Mouse (Mus musculus): ENCODE measurements around the gene Large1.

Gene Large1

GRCm38 (mm10) chr8:72816679-72817078, 536.7 kb downstream of the Large1 start:
- in situ Hi-C loops (cut with MboI; ENCODE audit: low sequenced_read_pairs) = no loop called here

GRCm38 (mm10) chr8:72815681-72816080, 537.7 kb downstream of the Large1 start:
- in situ Hi-C loops (cut with MboI; ENCODE audit: low sequenced_read_pairs) = no loop called here

- in situ Hi-C loops (cut with MboI; ENCODE audit: low sequenced_read_pairs) = no loop called here
These were observed 540.6 kb downstream of the Large1 start for GRCm38 (mm10) chr8:72812690-72813089.

GRCm38 (mm10) chr8:72801583-72801982, 551.8 kb downstream of the Large1 start:
- in situ Hi-C loops (cut with MboI; ENCODE audit: low sequenced_read_pairs) = no loop called here

- in situ Hi-C loops (cut with MboI; ENCODE audit: low sequenced_read_pairs) = no loop called here
These were observed 572.7 kb downstream of the Large1 start for GRCm38 (mm10) chr8:72780644-72781043.

- in situ Hi-C loops (cut with MboI; ENCODE audit: low sequenced_read_pairs) = no loop called here
These were observed 575.5 kb downstream of the Large1 start for GRCm38 (mm10) chr8:72777797-72778196.

GRCm38 (mm10) chr8:72766777-72767176, 586.6 kb downstream of the Large1 start:
- in situ Hi-C loops (cut with MboI; ENCODE audit: low sequenced_read_pairs) = no loop called here

DNA sequence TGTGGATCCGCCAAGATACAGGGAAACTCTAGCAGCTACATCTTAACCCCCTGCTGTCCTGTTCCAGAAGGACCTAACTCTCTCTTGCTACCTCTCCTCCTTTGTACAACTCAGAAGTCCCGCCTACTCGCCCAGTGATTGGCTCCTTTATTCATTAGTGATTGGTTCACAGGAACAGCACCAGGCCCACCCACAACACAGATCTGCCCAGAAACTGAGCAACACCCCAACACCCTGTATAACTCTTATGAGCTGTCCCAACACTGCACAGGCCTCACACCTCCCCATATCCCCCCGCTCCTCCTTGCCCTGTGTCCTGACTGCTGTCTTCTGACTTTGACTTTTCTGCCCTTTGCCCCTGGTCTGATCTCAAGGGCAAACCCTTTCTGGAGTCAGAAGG, 587.6 kb downstream of the Large1 start:
- in situ Hi-C loops (cut with MboI; ENCODE audit: low sequenced_read_pairs) = no loop called here
